Mouse (Mus musculus) ES-E14 (cell line): ENCODE measurements at regions not wholly inside any gene's neighbourhood (a gene's known extent, or its start where the extent isn't known, plus 50 kb on each side); places are given as distances from the start of the nearest gene placed in this dataset.

Source experiments
- HCFC1 ChIP-seq: IDR thresholded peaks from 2 replicates; pipeline ENCODE4 v1.6.1; 2012; ENCODE audit warnings: low read length, inconsistent platforms, borderline replicate concordance; ENCODE audit not compliant: insufficient read depth
- ZC3H11A ChIP-seq: IDR thresholded peaks from 2 replicates; pipeline ENCODE4 v1.6.1; 2012; ENCODE audit warnings: low read depth, mild to moderate bottlenecking, inconsistent platforms, low read length, borderline replicate concordance
- ZNF384 ChIP-seq: IDR thresholded peaks from 2 replicates; pipeline ENCODE4 v1.6.1; 2012; ENCODE audit warnings: low read depth, low read length, inconsistent platforms

DNA sequence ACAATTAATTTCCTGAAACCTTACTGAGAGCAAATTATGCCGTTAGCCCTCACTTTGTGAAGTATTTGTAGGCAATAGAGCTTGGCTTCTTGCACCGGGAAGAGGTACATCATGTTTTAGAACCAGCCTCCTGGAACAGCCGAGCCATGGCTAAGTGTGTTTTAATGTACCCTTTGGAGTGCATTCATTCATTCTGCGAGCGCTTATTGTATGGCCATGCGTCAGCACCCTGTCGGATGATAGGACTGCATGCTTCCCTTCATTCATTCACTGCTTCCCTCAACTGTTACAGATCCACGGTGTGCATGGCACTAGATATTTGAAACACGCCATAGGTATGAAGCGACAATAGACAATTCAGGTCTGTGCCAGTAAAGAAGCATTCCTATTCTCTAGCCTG lies 409.4 kb upstream of the Ercc4 start:
- TF ChIP-seq ZNF384 (no peak), HCFC1 (no peak), ZC3H11A (no peak)
